Mouse (Mus musculus) stomach, postnatal 0 days (tissue): ENCODE results near the gene Degs1.

Source experiments
- CTCF ChIP-seq: IDR thresholded peaks from 2 replicates; pipeline ENCODE4 v1.5.1; 2016; ENCODE audit warnings: antibody characterized with exemption, low read depth, mild to moderate bottlenecking, moderate library complexity
- EP300 ChIP-seq: optimal IDR thresholded peaks from 2 replicates; pipeline ENCODE3; 2016; ENCODE audit warnings: antibody characterized with exemption

DNA sequence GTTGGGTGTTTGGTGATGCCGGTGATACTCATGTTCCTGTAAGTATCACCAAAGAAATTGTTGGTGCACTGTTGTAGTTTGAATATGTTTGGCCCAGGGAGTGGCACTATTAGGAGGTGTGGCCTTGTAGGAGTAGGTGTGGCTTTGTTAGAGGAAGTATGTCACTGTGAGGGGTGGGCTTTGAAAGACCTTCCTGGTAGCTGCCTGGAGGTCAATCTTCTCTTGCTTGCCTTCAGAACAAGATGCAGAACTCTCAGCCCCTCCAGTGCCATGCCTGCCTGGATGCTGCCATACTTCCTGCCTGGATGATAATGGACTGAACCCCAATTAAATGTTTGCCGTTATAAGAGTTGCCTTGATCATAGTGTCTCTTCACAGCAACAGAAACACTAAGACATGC lies 2.2 kb upstream of the Degs1 start:
- no peak for TF ChIP-seq CTCF
- no peak for TF ChIP-seq EP300
